Mouse (Mus musculus) stomach, embryonic 14.5 days (tissue): ENCODE results near the gene Aak1. TPM values are rescaled to one million over a fixed set of nuclear protein-coding genes. Genes with fewer than 3 reads are reported as not detected.

ENCODE experiments used
- polyA plus RNA-seq: library from polyadenylated mRNA; unstranded; fragments of >200 nt; fragmentation: Nextera tagmentation; extraction: Ambion mirVana; gene quantifications from 2 replicates; pipeline ENCODE4 v1.2.1, GENCODE M21; 2014

Gene Aak1
- polyA plus RNA-seq, 1 experiment from 2014 or later: 28.6 TPM

Other genes starting within 250 kb of the Aak1 start
- gene Asprv1, start 221.4 kb upstream of the Aak1 start, polyA plus RNA-seq: 3.1 and 5.4 TPM in 2 replicates
- gene Mxd1, start 180.4 kb upstream of the Aak1 start, polyA plus RNA-seq: 10.8 and 10.9 TPM in 2 replicates
- 120 and 121 TPM in 2 replicates for gene Snrnp27, start 165.0 kb upstream of the Aak1 start, polyA plus RNA-seq
- 30.9 and 39.8 TPM in 2 replicates for gene Gmcl1, start 116.1 kb upstream of the Aak1 start, polyA plus RNA-seq
- 79.7 and 93.9 TPM in 2 replicates for gene Anxa4, start 55.9 kb upstream of the Aak1 start, polyA plus RNA-seq
- 100 and 108 TPM in 2 replicates for gene Nfu1, start 159.7 kb downstream of the Aak1 start, polyA plus RNA-seq
- 31.9 and 32.8 TPM in 2 replicates for gene Gfpt1, start 193.3 kb downstream of the Aak1 start, polyA plus RNA-seq